Mouse (Mus musculus) layer of hippocampus, adult 9-11 months (tissue): Measurements from ENCODE around the gene Cdkal1.

ENCODE experiments used
- DNase-seq: peaks from one replicate; pipeline ENCODE4 v3.0.0; 2022

Gene Cdkal1

DNA sequence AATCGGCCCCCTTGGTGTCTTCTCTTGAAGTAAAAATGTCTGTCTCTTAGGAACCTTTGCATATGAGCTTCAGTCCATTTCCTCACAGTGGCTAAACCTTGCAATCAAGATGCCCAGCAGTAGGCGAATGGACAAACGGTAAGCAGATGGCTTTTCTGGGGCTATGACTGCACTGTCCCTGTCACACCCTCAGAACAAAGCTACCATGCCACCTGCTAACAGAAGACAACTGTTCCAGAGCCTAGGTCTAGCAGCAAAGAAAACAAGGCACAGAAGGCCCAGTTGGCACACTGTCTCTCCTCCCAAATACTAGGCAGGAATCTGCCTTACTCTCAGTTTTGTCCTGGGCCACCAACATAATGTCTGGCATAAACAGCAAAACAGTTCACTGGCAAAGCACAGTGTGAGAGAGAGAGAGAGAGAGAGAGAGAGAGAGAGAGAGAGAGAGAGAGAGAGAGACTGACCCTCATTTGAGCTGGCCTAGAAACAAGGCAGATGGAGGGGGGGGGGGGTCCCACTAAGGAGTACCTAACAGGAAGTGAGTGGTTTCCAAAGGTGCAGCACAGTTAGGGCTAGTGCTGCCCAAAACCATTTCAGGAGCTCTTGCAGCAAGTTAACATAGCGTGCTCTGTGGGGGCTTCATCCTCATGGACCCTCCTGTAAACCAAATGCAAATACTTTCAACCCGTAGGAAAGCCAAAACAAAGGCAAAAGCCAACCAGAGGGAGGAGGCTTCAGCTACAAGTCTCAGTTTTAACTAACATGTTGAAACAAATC, 95.6 kb downstream of the Cdkal1 start:
- DNase-seq: peak; percentile 53

DNA sequence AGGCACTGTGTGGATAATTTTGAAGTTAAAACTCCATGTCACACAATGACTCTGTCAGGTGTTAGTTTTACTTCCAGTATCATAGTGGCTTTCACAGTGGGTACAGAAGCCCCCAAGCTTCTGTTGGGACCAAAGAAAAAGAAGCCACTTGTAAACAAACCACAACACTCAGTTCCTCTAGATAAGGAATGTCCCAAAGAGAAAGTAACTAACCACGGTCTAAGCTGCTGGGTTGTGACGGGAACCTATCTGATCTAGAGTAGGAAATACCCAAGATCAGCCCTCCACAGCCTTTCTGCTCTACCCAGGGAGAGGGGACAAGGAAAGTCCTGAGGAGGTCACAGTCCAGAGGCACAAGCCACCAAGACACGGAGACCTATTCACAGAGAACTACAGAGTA, 99.4 kb downstream of the Cdkal1 start:
- no peak for DNase-seq

DNA sequence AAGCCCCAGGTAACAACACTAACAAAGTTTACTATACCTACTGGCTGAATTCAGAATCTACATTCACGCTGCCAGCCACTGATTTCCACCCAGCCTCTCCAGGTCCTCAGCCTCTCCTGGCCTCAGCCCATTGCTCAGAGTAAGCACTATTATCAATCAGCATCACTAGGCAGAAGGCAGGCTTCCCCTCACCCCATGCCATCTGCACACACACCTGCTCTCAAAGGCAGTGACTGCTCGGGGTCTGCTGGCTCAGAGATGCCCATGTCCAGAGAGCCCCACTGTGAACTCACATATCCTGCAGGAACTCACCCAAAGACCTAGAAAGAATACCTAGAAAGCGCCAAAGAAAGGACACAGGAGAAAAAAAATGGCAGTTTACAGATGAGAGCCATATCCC, 102.2 kb downstream of the Cdkal1 start:
- no peak for DNase-seq

DNA sequence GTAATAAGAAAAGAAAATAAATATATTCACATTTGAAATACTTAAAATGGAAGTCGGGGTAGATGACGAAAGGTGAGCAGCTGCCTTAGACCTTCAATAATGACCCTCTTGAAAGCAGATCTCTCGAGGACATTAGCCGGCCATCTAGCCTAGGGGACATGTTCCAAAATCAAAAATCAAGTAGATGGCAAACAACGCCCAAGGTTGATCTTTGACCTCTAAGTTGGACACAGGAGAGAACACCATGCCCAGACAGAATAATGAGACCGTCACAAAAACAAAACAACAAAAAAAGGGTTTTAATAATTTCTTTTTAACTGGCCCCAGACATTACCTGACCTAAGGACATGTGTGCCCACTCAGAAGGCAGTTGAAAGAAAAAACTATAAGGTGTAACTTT, 103.4 kb downstream of the Cdkal1 start:
- no peak for DNase-seq

DNA sequence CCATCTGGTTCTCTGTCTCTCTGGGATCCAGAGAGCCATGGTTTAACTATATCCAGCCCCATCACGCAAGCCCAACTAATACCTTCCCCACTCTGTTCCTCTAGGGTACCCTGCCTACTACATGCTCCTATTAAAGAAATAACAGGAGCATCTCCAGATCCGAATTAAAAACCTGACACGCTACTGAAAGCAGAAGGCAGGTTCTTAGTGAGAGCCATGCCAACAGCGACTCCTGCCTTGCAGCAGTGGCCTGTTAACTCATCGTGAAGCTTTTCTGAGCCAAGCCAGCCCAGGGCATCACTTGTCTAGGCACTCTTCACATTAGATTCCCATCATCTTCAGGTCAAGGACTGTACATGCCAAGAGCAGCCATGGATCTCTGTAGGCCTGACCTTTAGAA, 104.3 kb downstream of the Cdkal1 start:
- DNase-seq: no peak

DNA sequence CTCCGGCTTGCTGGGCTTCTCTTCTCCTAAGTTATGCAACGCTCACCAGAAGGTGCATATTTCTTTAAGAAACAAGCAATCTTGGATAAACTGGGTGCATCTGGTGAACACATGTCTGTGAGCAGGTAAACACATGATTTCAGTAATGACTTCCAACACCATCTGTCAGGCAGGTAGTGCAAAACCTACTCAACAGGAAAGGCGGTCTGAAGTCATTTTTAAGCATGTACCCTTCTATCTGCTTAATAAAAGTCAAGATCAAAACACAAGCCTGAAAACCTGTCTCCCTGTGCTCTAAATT, 108.2 kb downstream of the Cdkal1 start:
- DNase-seq: peak; percentile 15

DNA sequence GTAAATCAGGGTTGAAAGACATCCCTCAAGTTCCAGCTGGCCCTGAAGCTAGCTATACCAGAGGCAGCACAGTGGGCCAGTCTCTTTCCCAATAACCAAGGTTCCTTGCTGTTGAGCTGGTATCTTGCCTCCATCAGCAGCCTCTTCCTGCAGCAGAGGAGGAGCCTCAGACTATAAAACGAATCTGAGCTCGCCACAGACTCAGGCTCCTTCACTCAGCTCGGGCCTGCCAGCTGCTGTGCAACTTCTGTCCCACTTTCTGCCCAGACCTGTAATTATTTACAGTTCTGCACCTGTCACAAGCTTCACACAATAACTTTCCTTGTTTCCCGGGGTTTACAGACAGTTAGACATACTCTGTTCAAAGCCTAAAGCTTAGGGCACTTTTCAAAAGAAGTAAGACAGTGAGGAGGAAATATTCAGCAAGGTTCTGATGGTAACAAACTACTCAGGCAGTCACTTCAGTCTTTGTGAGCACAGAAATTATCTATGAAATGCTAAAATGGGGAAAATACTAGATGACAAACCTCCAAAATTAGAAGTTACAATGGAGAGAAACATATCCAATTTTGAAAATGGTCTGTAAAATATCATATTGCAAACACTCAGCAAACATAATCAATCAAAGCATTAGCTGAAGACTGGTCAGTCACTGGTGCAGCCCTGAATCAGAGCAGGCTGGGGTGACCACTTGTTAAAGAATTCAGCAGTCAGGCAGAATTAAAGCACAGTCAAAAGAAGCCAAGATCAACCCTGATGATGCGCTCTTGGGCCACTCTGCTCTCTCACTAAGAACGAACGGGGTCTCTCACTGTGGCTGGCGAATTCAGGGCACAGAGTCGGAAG, 108.8 kb downstream of the Cdkal1 start:
- DNase-seq: no peak

DNA sequence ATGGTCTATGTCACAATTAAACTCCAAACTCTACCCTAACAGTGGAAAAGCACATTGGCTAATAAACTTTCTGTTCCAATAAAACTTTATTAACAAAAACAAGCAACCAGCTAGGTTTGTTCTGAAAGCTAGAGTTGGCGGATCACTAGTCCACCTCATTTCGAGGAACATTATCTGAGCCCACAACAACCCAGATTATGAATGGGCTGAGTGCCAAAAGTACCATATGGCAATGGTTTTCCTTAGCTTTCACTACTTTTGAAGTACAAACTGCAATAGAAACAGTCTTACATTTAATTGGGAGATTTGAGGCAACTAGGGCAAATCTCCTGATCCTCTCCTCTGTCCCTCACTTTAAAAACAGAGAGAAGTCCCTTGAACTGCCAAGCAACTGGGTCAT, 110.4 kb downstream of the Cdkal1 start:
- no peak for DNase-seq

DNA sequence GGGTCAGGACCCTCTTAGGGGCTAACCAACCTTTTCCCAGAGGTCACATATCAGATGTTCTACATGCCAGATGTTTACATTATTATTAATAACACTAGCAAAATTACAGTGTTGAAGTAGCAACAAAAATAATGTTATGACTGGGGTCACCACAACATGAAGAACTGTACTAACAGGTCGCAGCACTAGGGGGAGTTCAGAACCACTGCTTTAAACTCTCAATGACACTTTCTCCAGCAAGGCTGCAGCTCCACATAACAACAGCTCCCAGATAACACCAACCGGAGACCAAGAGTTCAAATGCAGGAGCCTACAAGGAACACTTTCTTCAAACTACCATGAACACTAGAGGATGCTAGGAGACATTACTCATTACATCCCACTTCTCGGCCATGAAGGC, 111.3 kb downstream of the Cdkal1 start:
- DNase-seq: no peak

DNA sequence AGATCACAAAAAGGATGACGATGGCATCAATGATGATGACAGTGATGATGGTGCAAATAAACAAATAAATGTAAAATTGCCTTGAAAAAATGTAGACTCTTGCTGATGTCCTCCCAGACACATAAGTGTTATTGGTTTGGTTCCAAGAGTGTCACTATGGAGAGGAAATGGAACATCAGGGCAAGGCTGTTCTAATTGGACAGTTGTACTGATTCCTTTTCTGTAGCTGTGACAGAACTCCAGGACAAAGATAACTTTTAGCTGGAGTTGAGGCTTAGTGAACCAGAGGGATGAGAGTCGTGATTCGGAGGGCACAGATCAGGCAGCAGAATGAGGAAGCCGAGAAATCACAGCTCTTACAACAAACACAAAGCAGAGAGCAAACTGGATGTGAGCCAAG, 111.7 kb downstream of the Cdkal1 start:
- no peak for DNase-seq

DNA sequence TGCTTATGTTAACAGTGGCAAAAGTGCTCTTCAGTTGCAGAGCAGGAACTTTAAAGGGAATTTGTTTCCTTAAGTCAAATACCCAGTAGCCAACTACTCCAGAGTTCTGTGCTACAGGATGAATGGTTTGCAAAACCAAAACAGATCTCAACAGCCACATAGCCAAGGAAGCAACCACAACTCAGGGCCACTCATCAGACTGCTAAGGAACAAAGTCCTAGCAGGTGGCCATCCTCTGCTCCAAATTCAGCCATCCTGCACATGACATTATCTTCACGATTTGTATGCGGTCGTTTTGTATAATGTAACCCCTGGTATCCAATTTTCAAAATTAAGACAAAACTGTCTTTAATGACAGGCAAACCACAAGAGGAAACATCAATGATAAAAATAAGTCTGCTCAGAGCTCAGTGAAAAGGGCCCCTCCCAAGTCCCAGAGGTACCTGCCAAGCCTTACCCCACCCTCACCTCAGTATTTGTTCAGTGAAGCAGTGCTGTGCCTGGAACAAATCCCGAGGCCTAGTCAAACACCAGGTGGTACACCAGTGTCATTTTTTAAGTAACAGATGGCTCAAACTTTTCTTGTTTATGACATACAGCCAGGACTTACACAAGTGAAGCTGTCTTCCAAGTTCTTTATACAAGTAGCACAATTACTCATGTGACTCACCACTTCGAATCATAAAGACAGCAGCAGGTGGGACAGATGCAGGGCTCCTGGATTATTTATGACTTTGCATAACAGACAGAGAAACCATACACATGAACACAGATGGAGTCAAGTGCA, 117.6 kb downstream of the Cdkal1 start:
- DNase-seq: peak; percentile 68

DNA sequence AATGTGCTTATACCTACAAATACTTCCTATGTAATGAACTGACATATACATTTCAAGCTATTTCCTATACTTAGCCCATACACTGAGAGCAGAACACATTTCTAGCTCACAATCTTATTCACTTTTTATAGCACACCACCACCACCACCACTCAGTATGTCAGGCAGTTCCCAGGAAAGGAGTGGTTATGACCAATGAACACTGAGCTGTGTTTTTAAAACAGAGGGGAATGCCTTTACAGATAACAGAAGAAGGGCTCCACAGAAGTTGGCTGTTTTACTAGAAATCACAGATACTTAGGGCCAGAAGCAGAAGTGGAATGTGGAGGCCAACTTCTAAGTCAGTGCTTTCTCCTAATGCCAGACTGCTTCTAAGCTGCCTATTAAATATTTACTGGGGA, 121.0 kb downstream of the Cdkal1 start:
- DNase-seq: no peak

DNA sequence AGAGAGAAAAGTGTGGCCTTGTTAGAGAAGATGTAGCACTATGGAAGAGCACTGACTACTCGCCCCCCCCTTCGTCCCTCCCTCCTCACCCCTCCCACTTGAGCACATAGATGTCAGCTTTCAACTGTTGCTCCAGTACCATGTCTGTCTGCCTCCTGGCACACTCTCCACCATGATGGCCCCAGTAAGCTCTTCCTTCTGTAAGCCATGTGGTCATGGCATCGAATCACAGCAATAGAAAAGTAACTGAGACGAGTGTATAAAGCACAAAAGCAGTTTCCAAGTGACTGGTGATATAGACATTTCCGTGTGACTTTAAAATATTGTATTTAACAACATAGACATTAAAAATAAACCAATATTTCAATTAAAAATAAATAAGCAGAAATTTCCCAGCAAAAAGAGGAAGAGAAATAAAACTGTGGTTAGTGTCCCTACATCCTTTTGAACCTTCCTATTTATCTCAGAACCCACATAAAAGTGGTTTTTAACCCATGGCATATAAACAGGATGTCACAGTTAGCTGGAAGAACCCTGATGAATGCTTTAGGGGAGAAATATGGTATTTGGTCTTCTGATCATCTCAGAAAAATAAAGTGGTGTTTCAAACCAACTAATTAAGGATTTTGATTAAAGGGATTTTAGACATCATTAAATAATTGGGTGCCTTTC, 129.2 kb downstream of the Cdkal1 start:
- no peak for DNase-seq

DNA sequence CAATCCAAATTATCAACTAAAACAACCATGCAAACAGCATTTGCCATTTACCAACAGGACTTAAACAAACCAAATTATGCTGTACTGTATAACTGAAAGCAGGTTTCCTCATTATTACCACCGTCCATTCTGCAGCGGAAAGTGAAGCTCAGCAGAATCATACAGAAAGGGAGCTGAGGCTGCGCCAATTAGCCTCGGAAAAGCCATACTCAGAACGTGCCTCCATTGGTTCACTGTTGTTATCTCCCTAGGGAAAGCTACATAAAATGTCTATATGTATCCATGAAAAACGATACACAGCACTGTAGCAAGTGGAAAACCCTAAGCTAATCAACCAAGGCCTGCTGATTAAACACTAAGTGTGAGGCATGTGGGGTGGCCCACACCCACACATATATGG, 130.6 kb downstream of the Cdkal1 start:
- DNase-seq: no peak

DNA sequence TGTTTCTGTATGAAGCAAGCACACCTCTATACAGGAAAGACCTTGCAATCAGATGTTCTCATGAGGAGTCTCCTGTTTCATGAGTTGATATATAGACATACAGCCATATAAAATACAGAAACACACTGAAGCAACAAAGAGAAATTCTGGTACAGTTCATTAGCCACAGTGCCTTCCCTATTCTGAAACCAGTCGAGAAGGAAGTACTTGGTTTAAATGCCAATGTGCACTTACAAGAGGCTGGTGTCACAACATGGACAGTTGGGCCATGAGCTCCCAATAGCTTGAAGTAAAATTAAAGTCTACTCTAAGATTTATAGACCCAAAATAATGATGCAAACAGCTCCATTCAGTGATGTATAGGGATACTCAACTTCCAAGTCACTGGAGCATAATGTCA, 132.3 kb downstream of the Cdkal1 start:
- DNase-seq: no peak

DNA sequence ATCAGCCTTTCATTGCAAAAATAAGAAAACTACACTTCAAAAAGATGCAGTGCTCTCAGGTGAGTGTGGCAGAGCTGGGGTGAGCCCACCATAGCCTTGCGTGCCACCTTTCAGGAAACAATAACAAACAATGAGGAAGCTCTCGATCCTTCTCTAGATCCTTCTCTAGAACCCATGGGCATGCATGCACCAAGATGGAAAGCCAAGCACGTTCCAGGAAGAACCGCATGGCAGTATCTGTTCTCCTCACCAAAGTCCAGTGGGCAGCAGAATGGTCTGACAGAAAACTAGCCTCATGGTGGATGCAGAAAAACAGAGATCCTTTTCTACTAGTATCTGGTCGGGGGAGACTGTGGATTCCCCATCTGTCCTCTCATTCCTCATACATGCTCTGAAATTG, 134.3 kb downstream of the Cdkal1 start:
- DNase-seq: no peak

DNA sequence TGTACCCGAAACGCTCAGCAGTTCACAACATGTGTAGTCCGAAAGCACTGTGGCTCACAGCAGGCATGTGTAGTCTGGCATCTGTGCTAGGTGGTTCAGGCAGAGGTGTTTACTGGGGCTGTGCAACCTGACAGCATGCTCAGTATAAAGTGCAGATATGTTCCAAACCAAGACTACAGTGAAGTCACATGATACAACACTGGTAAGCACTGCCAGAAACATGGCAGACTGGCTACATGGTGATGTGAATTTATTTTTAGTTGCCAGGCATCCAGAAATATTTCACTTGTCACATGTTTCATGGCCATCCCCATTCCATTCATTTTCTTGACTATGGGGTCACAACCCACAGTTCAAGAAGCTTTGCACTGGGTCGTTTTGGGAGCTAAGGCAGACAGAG, 138.9 kb downstream of the Cdkal1 start:
- DNase-seq: no peak

DNA sequence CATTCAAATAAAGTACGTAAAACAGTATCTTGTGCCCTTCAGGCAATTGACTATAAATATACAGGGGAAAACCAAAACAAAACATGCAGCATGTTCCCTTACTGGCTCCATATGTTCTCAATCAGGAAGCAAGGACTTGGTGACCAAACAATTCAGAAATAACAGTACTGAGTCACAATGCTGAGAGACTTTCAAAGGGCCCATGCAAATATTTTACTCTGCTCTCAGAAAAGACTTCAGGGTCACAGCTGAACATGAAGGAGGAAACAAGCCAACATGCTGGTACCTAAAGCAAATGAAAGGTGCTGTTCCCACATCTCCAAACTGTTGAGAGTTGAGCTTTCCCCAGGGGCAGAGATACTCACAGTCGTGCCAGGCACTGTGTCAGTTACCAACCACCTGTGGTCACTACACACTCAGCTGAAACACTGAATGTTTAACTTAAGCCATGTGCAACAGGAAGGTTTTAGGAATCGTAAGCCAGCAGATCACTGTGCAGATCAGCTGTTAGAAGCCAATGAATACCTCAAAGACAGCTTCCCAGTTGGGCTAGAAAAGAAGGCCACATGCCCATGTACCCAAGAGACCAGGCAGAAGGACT, 140.1 kb downstream of the Cdkal1 start:
- DNase-seq: no peak

DNA sequence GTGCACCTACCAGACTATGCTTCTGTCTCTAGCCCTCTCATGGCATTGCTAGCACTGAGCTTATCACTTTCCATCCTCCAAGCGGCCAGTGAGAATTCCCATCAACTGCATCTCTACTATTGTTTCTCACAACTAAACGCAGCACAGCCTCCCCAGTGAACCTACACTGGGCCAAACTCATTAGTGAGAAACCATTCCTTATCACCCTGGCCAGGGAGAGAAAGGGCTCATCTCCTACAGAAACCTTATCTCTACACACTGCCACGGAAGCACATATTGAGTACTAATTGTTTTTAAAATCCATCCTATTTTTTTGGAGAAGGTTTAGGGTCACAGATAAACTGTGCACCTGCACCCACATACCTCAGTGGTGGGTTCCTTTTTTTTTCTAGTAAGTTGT, 147.9 kb downstream of the Cdkal1 start:
- no peak for DNase-seq

DNA sequence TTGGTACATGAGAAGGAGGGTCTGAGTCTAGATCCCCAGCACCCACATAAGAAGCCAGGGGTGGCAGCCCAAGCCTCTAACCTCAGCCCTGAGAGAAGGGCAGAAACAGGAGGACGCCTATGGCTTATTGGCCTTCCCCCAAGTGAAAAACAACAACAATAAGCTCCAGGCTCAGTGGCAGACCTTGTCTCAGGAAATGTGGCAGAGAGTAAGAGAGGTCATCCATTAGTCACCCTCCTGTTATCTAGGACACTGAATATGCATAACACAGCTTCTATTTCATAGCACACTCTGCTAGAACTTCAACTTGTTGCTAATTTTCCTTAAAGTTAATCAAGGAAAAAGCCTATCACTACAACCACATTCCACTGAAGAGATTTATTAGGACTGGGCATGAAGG, 154.1 kb downstream of the Cdkal1 start:
- no peak for DNase-seq

DNA sequence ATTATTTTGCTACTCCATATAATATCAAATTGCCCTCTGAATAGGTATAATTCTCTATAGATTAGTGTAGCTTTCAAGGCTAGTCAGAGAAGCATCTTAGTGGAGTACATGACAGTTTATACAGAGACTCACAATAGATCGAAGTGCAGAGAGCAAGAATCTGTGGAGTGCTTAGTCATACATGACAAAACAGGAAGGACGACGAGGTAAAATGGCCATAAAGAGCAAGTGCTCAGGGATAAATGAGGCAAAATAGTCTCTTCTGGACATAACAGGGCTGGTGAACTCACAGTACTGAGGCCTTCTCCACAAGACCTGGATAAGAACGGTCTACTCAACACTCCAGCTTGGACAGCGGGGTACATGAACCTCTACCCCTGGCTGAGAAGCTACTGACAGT, 155.6 kb downstream of the Cdkal1 start:
- no peak for DNase-seq

DNA sequence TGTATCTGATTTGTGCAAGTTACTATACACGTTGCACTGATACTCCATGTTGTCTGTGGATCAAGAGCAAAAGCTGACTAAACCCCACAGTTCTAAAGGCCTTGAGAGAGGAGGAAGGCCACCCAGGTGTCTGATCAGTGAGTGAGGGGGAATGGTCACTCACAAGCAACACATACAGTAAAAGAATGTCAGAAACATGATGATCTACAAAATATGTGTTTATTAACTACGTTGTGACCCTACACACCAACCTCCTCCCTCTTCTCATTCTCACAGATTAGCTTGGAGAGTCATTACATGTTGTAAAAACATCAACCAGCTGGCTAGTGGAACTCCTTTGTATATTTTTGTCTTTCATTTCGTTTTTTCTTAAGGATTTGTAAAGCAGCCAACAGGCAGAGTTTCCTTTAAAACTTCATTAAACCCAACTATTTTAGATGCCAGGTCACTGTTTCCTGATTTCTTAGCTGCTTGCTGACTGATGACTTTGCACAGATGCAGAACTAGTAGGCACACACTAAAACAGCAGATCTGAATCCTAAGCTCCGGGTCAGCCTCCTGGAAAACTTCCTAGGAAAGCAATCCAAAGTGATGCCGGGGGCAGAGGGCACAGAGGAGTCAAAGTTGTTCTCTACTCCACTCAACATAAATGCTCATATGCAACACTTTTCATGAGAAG, 157.0 kb downstream of the Cdkal1 start:
- no peak for DNase-seq
